Mouse (Mus musculus): ENCODE measurements at regions not wholly inside any gene's neighbourhood (a gene's known extent, or its start where the extent isn't known, plus 50 kb on each side); places are given as distances from the start of the nearest gene placed in this dataset.
A peak's percentile ranks its signal among the peaks of the same experiment; 100 is the strongest.

- Histone ChIP-seq H3K4me3 (ENCODE audit: low read depth, low read length) (no peak overlapping the region), H3K9ac (ENCODE audit: low read length) (no peak overlapping the region), H3K27me3 (ENCODE audit: control insufficient read depth, insufficient read depth, low read length) (no peaks in the 10 kb centered on the region), H3K36me3 (ENCODE audit: control insufficient read depth, insufficient read depth, low read length) (no peaks in the 10 kb centered on the region), H3K4me1 (ENCODE audit: control insufficient read depth, insufficient read depth, low read length) (peaks cover 13% of the 10 kb centered on the region), H3K4me2 (no peak overlapping the region), H3K27ac (ENCODE audit: low read depth, low read length) (no peak overlapping the region), H3K9me3 (ENCODE audit: control insufficient read depth, low read length) (no peaks in the 10 kb centered on the region)
- 19% methylated on average over 7 of the region's 7 CpGs for WGBS
- ATAC-seq (ENCODE audit: low FRiP score) (peak; percentile 84), DNase-seq (ENCODE audit: low spot score, missing footprints) (peak; percentile 87)
Observed at GRCm38 (mm10) chr5:43094329-43094898, 138.6 kb upstream of the Cpeb2 start.

GRCm38 (mm10) chr5:43102000-43102459, 130.9 kb upstream of the Cpeb2 start:
- ATAC-seq (ENCODE audit: low FRiP score): peak; percentile 73; the same call in 1 of the 2 replicates
- WGBS: 34% methylated on average over 4 of the region's 4 CpGs
- H3K4me3 ChIP-seq (ENCODE audit: low read depth, low read length): no peak overlapping the region

GRCm38 (mm10) chr5:43102590-43102989, 130.4 kb upstream of the Cpeb2 start:
- ATAC-seq (ENCODE audit: low FRiP score): peak; percentile 38; the same call in 1 of the 2 replicates
- peak; percentile 75 for DNase-seq (ENCODE audit: low spot score, missing footprints)
- H3K36me3 ChIP-seq (ENCODE audit: control insufficient read depth, insufficient read depth, low read length): no peaks in the 10 kb centered on the region
- no peaks in the 10 kb centered on the region for H3K9me3 ChIP-seq (ENCODE audit: control insufficient read depth, low read length)
- H3K27ac ChIP-seq (ENCODE audit: low read depth, low read length): no peak overlapping the region
- no peak overlapping the region for H3K4me2 ChIP-seq
- H3K4me3 ChIP-seq (ENCODE audit: low read depth, low read length): no peak overlapping the region
- H3K9ac ChIP-seq (ENCODE audit: low read length): no peak overlapping the region
- WGBS: 74% methylated on average over 3 of the region's 3 CpGs
- 0 out of 2 replicates have a peak, but pooled peaks cover 2% of the 10 kb centered on the region for H3K4me1 ChIP-seq (ENCODE audit: control insufficient read depth, insufficient read depth, low read length)
- no peaks in the 10 kb centered on the region for H3K27me3 ChIP-seq (ENCODE audit: control insufficient read depth, insufficient read depth, low read length)

More at GRCm38 (mm10) chr5:43102000-43102459, 130.9 kb upstream of the Cpeb2 start:
- H3K9ac ChIP-seq (ENCODE audit: low read length): no peak overlapping the region
- no peaks in the 10 kb centered on the region for H3K9me3 ChIP-seq (ENCODE audit: control insufficient read depth, low read length)
- peak; percentile 83 for DNase-seq (ENCODE audit: low spot score, missing footprints)
- no peaks in the 10 kb centered on the region for H3K36me3 ChIP-seq (ENCODE audit: control insufficient read depth, insufficient read depth, low read length)
- no peak overlapping the region for H3K27ac ChIP-seq (ENCODE audit: low read depth, low read length)
- H3K4me2 ChIP-seq: no peak overlapping the region
- H3K27me3 ChIP-seq (ENCODE audit: control insufficient read depth, insufficient read depth, low read length): no peaks in the 10 kb centered on the region
- 0 out of 2 replicates have a peak, but pooled peaks cover 2% of the 10 kb centered on the region for H3K4me1 ChIP-seq (ENCODE audit: control insufficient read depth, insufficient read depth, low read length)

GRCm38 (mm10) chr5:43103728-43104127, 129.2 kb upstream of the Cpeb2 start:
- no peak for DNase-seq (ENCODE audit: low spot score, missing footprints)
- H3K36me3 ChIP-seq (ENCODE audit: control insufficient read depth, insufficient read depth, low read length): no peaks in the 10 kb centered on the region
- H3K9me3 ChIP-seq (ENCODE audit: control insufficient read depth, low read length): no peaks in the 10 kb centered on the region
- H3K4me3 ChIP-seq (ENCODE audit: low read depth, low read length): no peak overlapping the region
- 0 out of 2 replicates have a peak, but pooled peaks cover 2% of the 10 kb centered on the region for H3K4me1 ChIP-seq (ENCODE audit: control insufficient read depth, insufficient read depth, low read length)
- no peak overlapping the region for H3K9ac ChIP-seq (ENCODE audit: low read length)
- peak; percentile 13; the same call in 1 of the 2 replicates for ATAC-seq (ENCODE audit: low FRiP score)
- H3K27ac ChIP-seq (ENCODE audit: low read depth, low read length): no peak overlapping the region
- no peaks in the 10 kb centered on the region for H3K27me3 ChIP-seq (ENCODE audit: control insufficient read depth, insufficient read depth, low read length)
- H3K4me2 ChIP-seq: no peak overlapping the region
- 84% methylated on average over 7 of the region's 7 CpGs for WGBS

- no peaks in the 10 kb centered on the region for H3K9me3 ChIP-seq (ENCODE audit: control insufficient read depth, low read length)
- DNase-seq (ENCODE audit: low spot score, missing footprints): no peak
- H3K4me3 ChIP-seq (ENCODE audit: low read depth, low read length): no peak overlapping the region
- no peak overlapping the region for H3K4me2 ChIP-seq
- 75% methylated on average over 5 of the region's 5 CpGs for WGBS
- no peaks in the 10 kb centered on the region for H3K27me3 ChIP-seq (ENCODE audit: control insufficient read depth, insufficient read depth, low read length)
- 0 out of 2 replicates have a peak, but pooled peaks cover 2% of the 10 kb centered on the region for H3K4me1 ChIP-seq (ENCODE audit: control insufficient read depth, insufficient read depth, low read length)
- no peak overlapping the region for H3K9ac ChIP-seq (ENCODE audit: low read length)
- no peak overlapping the region for H3K27ac ChIP-seq (ENCODE audit: low read depth, low read length)
- H3K36me3 ChIP-seq (ENCODE audit: control insufficient read depth, insufficient read depth, low read length): no peaks in the 10 kb centered on the region
- ATAC-seq (ENCODE audit: low FRiP score): no peak
Observed at GRCm38 (mm10) chr5:43105528-43105927, 127.4 kb upstream of the Cpeb2 start.

- no peak for ATAC-seq (ENCODE audit: low FRiP score)
- DNase-seq (ENCODE audit: low spot score, missing footprints): peak; percentile 81
- 77% methylated on average over 9 of the region's 9 CpGs for WGBS
Observed at GRCm38 (mm10) chr5:43107436-43108259, 125.3 kb upstream of the Cpeb2 start.

GRCm38 (mm10) chr5:43108260-43108589, 124.7 kb upstream of the Cpeb2 start:
- no peak for ATAC-seq (ENCODE audit: low FRiP score)
- 90% methylated on average over 2 of the region's 2 CpGs for WGBS
- no peaks in the 10 kb centered on the region for H3K36me3 ChIP-seq (ENCODE audit: control insufficient read depth, insufficient read depth, low read length)
- H3K4me3 ChIP-seq (ENCODE audit: low read depth, low read length): no peak overlapping the region
- H3K27ac ChIP-seq (ENCODE audit: low read depth, low read length): no peak overlapping the region
- no peak overlapping the region for H3K4me2 ChIP-seq
- H3K27me3 ChIP-seq (ENCODE audit: control insufficient read depth, insufficient read depth, low read length): no peaks in the 10 kb centered on the region
- H3K9ac ChIP-seq (ENCODE audit: low read length): no peak overlapping the region
- H3K9me3 ChIP-seq (ENCODE audit: control insufficient read depth, low read length): no peaks in the 10 kb centered on the region
- no peak for DNase-seq (ENCODE audit: low spot score, missing footprints)
- H3K4me1 ChIP-seq (ENCODE audit: control insufficient read depth, insufficient read depth, low read length): no peaks in the 10 kb centered on the region

More at GRCm38 (mm10) chr5:43107436-43108259, 125.3 kb upstream of the Cpeb2 start:
- Histone ChIP-seq H3K4me3 (ENCODE audit: low read depth, low read length) (no peak overlapping the region), H3K4me2 (no peak overlapping the region), H3K4me1 (ENCODE audit: control insufficient read depth, insufficient read depth, low read length) (no peaks in the 10 kb centered on the region), H3K27me3 (ENCODE audit: control insufficient read depth, insufficient read depth, low read length) (no peaks in the 10 kb centered on the region), H3K9ac (ENCODE audit: low read length) (no peak overlapping the region), H3K9me3 (ENCODE audit: control insufficient read depth, low read length) (no peaks in the 10 kb centered on the region), H3K27ac (ENCODE audit: low read depth, low read length) (no peak overlapping the region), H3K36me3 (ENCODE audit: control insufficient read depth, insufficient read depth, low read length) (no peaks in the 10 kb centered on the region)

GRCm38 (mm10) chr5:43110122-43110521, 122.8 kb upstream of the Cpeb2 start:
- 85% methylated on average over 5 of the region's 5 CpGs for WGBS
- ATAC-seq (ENCODE audit: low FRiP score): no peak

GRCm38 (mm10) chr5:43111740-43112139, 121.2 kb upstream of the Cpeb2 start:
- H3K9me3 ChIP-seq (ENCODE audit: control insufficient read depth, low read length): no peaks in the 10 kb centered on the region
- H3K4me3 ChIP-seq (ENCODE audit: low read depth, low read length): no peak overlapping the region
- H3K27ac ChIP-seq (ENCODE audit: low read depth, low read length): no peak overlapping the region
- H3K27me3 ChIP-seq (ENCODE audit: control insufficient read depth, insufficient read depth, low read length): no peaks in the 10 kb centered on the region
- DNase-seq (ENCODE audit: low spot score, missing footprints): no peak
- no peak overlapping the region for H3K4me2 ChIP-seq
- ATAC-seq (ENCODE audit: low FRiP score): no peak
- 89% methylated on average over 2 of the region's 2 CpGs for WGBS
- no peaks in the 10 kb centered on the region for H3K4me1 ChIP-seq (ENCODE audit: control insufficient read depth, insufficient read depth, low read length)
- H3K36me3 ChIP-seq (ENCODE audit: control insufficient read depth, insufficient read depth, low read length): no peaks in the 10 kb centered on the region
- no peak overlapping the region for H3K9ac ChIP-seq (ENCODE audit: low read length)

More at GRCm38 (mm10) chr5:43110122-43110521, 122.8 kb upstream of the Cpeb2 start:
- no peaks in the 10 kb centered on the region for H3K9me3 ChIP-seq (ENCODE audit: control insufficient read depth, low read length)
- H3K9ac ChIP-seq (ENCODE audit: low read length): no peak overlapping the region
- H3K4me1 ChIP-seq (ENCODE audit: control insufficient read depth, insufficient read depth, low read length): no peaks in the 10 kb centered on the region
- H3K27ac ChIP-seq (ENCODE audit: low read depth, low read length): no peak overlapping the region
- no peak overlapping the region for H3K4me3 ChIP-seq (ENCODE audit: low read depth, low read length)
- DNase-seq (ENCODE audit: low spot score, missing footprints): no peak
- no peaks in the 10 kb centered on the region for H3K36me3 ChIP-seq (ENCODE audit: control insufficient read depth, insufficient read depth, low read length)
- no peaks in the 10 kb centered on the region for H3K27me3 ChIP-seq (ENCODE audit: control insufficient read depth, insufficient read depth, low read length)
- H3K4me2 ChIP-seq: no peak overlapping the region

Measured in midbrain, embryonic 11.5 days (tissue).